Mouse (Mus musculus) c-Kit-positive CD71-negative TER-119-negative erythroid progenitor cells, embryonic 14.5 days (primary cell): ENCODE data around the gene Twist1.
A peak's percentile ranks its signal among the peaks of the same experiment; 100 is the strongest.

Experiments used
- DNase-seq: peaks from one replicate; pipeline ENCODE4 v3.0.0-alpha.2; 2013; ENCODE audit warnings: low read depth

The Twist1 gene

GRCm38 (mm10) chr12:33957400-33958240 lies at the start of gene Twist1:
Twist1 (plus strand) TSS chr12:33957671.
- no peak for DNase-seq

GRCm38 (mm10) chr12:33926751-33927150 lies 30.7 kb upstream of the Twist1 start:
- peak; percentile 4 for DNase-seq

- no peak for DNase-seq
These were observed 30.0 kb upstream of the Twist1 start for GRCm38 (mm10) chr12:33927334-33928098.

GRCm38 (mm10) chr12:33928331-33929192 lies 28.9 kb upstream of the Twist1 start, which contains the start of gene Ferd3l:
Ferd3l (plus strand) TSS chr12:33928425.
- no peak for DNase-seq

- no peak for DNase-seq
These were observed 4.6 kb upstream of the Twist1 start for GRCm38 (mm10) chr12:33952843-33953242.

- no peak for DNase-seq
These were observed 2.4 kb upstream of the Twist1 start for GRCm38 (mm10) chr12:33954931-33955565.

- no peak for DNase-seq
These were observed 1.7 kb upstream of the Twist1 start for GRCm38 (mm10) chr12:33955606-33956295.

GRCm38 (mm10) chr12:33956576-33957399 lies 683 bp upstream of the Twist1 start:
- DNase-seq = no peak

- DNase-seq = no peak
These were observed 1.0 kb downstream of the Twist1 start for GRCm38 (mm10) chr12:33958241-33959194.

GRCm38 (mm10) chr12:33959206-33959605 lies 1.7 kb downstream of the Twist1 start:
- no peak for DNase-seq

- DNase-seq = no peak
These were observed 2.4 kb downstream of the Twist1 start for GRCm38 (mm10) chr12:33959846-33960245.

- DNase-seq = no peak
These were observed 3.5 kb downstream of the Twist1 start for GRCm38 (mm10) chr12:33961013-33961412.

- DNase-seq = no peak
These were observed 4.8 kb downstream of the Twist1 start for GRCm38 (mm10) chr12:33962118-33962772.

- no peak for DNase-seq
These were observed 5.3 kb downstream of the Twist1 start for GRCm38 (mm10) chr12:33962773-33963130.

- DNase-seq = no peak
These were observed 6.3 kb downstream of the Twist1 start for GRCm38 (mm10) chr12:33963671-33964369.

GRCm38 (mm10) chr12:33964427-33964826 lies 7.0 kb downstream of the Twist1 start:
- no peak for DNase-seq

- DNase-seq = no peak
These were observed 8.3 kb downstream of the Twist1 start for GRCm38 (mm10) chr12:33965661-33966360.
